Mouse (Mus musculus): ENCODE measurements around the gene Faap20. TPM values are rescaled to one million over a fixed set of nuclear protein-coding genes. Genes with fewer than 3 reads are reported as not detected.

Gene Faap20
- polyA plus RNA-seq, 1 experiment from 2014 or later, result 99.2 TPM

GRCm38 (mm10) chr4:155305531-155306031 lies 56.0 kb downstream of the Faap20 start:
- H3K36me3 ChIP-seq, result no peaks in the 10 kb centered on the region
- H3K9me3 ChIP-seq, result no peaks in the 10 kb centered on the region
- peak overlapping the region; percentile 25; the same call in 1 of the 2 replicates for H3K27ac ChIP-seq
- H3K4me3 ChIP-seq (replicated peaks), result no peak overlapping the region
- no peaks in the 10 kb centered on the region; the same call in 1 of the 2 replicates for H3K27me3 ChIP-seq
- no peak overlapping the region for H3K9ac ChIP-seq (replicated peaks)
- ATAC-seq (ENCODE audit: insufficient number of reproducible peaks, insufficient read depth, low FRiP score, low TSS enrichment, low read depth), result no peak
- 42% methylated on average over 8 of the region's 8 CpGs for WGBS
- peaks cover 28% of the 10 kb centered on the region for H3K4me1 ChIP-seq (replicated peaks)
- H3K4me2 ChIP-seq, result no peak overlapping the region

Other genes with a start within 250 kb of the Faap20 start
- 2.3 and 3.4 TPM in 2 replicates for gene Plch2, start 193.0 kb upstream of the Faap20 start, polyA plus RNA-seq (2016; fragmentation: Nextera tagmentation; extraction: Ambion mirVana)
- 20.8 and 21.9 TPM in 2 replicates for gene Pex10, start 182.8 kb upstream of the Faap20 start, polyA plus RNA-seq (2016; fragmentation: Nextera tagmentation; extraction: Ambion mirVana)
- 136 and 141 TPM in 2 replicates for gene Rer1, start 163.4 kb upstream of the Faap20 start, polyA plus RNA-seq (2016; fragmentation: Nextera tagmentation; extraction: Ambion mirVana)
- 5.2 and 6.9 TPM in 2 replicates for gene Morn1, start 163.2 kb upstream of the Faap20 start, polyA plus RNA-seq (2016; fragmentation: Nextera tagmentation; extraction: Ambion mirVana)
- gene Ski, start 27.2 kb upstream of the Faap20 start, polyA plus RNA-seq (2016; fragmentation: Nextera tagmentation; extraction: Ambion mirVana), result 18.4 and 18.8 TPM in 2 replicates
- 7.9 and 9.0 TPM in 2 replicates for gene Prkcz, start 111.6 kb downstream of the Faap20 start, polyA plus RNA-seq (2016; fragmentation: Nextera tagmentation; extraction: Ambion mirVana)
- 0.21 and 0.23 TPM in 2 replicates for gene Gabrd, start 148.3 kb downstream of the Faap20 start, polyA plus RNA-seq (2016; fragmentation: Nextera tagmentation; extraction: Ambion mirVana)
- gene Cfap74, start 159.4 kb downstream of the Faap20 start, polyA plus RNA-seq (2016; fragmentation: Nextera tagmentation; extraction: Ambion mirVana), result 5.6 and 6.8 TPM in 2 replicates
- not detected in 2 replicates for gene Tmem52, start 219.3 kb downstream of the Faap20 start, polyA plus RNA-seq (2016; fragmentation: Nextera tagmentation; extraction: Ambion mirVana)
- gene Gnb1, start 241.6 kb downstream of the Faap20 start, polyA plus RNA-seq (2016; fragmentation: Nextera tagmentation; extraction: Ambion mirVana), result 538 and 556 TPM in 2 replicates

Data from limb, embryonic 12.5 days (tissue).